Mouse (Mus musculus): ENCODE results near the gene Casp9. TPM values are rescaled to one million over a fixed set of nuclear protein-coding genes. Genes with fewer than 3 reads are reported as not detected.

Casp9 gene
- total RNA-seq (2023), result 10 to 100 TPM; 20.4 to 20.5 TPM

DNA sequence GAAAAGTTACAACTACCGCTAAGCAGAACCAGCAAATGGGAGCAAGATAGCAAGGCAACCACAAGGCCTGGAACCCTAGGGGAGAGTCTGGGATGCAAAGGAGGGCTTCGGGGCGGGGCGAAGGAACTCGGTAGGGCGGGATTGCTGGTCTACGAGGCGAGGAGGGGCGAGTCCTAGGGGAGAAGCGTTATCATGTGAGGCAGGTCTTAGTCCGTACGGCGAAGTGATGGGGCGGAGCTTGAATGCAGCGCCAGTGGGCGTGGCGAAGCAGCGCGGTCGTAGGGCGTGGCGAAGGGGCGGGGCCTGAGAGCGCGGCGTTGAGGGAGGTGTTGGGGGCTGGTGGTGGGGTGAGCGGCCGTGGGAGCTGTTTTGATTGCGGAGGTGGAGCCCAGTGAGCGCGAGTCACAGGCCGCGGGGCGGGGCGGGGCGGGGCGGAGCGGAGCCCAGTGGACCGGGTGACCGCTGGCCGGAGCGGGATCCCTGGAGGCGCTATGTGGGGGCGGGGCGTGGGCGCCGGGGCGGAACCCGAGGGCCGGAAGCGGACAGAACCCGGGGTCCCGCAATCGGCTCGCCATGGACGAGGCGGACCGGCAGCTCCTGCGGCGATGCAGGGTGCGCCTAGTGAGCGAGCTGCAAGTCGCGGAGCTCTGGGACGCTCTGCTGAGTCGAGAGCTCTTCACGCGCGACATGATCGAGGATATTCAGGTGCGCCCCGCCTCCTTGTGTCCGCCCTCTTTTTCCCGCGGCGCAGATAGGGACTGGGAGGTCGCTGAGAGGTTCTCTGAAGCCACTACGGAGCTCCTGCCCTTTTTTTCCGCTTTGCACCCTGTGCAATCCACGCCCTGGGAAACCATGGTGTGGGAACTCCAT lies at the start of gene Casp9:
Gene Casp9, plus strand, starts transcription at position 331 of the 870 bp plus-strand sequence.

DNA sequence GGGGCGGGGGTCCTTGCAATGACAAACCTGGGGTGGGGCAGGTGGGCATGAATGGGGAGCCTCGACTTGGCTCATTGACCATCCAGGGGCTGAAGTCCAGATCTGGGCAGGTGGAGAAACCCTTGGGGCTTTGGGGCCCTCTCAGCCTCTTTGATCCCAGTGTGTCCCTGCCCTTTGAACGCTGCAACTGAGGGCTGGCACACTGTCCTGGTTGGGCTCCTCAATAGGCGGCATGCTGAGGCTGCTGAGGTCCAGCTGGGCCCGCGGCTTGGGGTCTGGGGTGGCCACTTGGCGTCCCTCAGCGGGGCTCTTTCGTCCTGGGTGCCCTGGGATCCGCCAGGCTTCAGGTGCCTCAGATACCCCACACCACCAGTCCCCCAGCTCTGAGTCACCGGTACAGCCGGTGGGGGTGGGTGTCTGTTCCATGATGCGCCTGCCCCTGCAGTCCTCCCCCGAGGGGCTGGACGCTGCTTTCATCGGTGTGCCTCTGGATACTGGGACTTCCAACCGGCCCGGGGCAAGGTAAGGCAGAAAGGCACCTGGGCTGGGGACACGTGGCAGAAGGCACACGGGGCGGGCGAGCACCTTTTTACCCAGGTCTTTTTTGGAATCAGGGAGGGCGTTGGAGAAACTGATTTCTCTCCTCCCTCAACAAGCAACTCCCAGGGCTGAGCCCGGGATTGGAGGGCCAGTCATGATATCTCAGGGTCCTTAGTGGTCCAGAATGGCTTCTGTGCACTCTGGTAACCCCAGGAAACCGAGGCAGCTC lies 46.6 kb upstream of the Casp9 start, which contains the start of gene Agmat:
Gene Agmat, plus strand, starts transcription at position 95 of the 769 bp plus-strand sequence.

DNA sequence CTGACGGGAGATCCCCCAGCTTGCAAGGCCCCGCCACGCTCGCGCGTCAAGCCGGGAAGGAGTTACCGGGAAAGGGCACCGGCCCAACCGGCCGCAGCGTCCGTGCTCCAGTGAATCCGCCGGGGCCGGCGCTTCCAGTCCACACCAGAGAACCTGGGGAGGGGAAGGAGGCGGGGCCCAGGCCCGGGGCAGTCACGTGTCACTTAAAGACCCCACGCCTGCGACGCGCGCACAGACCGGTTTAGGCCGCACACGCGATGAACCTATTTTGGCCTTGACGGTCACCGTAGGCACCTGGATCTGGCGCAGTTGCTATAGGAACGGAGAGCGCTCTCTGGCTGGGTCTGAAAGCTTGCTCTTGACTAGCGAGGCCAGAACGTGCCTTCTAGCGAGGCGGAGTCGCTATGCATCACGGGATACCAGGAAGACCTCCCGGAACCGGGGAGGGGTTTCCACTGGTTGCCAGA lies 2.9 kb upstream of the Casp9 start, which contains the start of gene Dnajc16:
Gene Dnajc16, minus strand, starts transcription at position 408 of the 467 bp plus-strand sequence.

DNA sequence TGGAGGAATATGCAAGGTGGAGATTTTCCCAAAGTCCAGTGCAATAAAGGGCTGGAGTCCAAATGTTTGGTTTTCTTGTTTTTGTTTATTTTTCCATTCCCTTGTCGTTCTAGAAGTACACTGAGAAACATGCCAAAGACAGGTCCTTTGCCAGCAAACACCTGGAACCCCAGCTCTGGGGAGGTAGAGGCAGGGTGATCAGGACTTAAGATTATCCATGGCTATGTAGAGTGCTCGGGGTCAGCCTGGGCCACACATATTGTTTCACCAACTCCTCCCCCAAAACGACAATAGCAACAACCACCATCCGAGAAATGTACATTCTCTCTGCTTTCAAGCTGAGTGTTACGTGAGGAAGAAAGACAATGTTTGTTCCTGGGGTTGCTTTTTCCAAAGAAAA lies 32.6 kb downstream of the Casp9 start, which contains the start of gene Cela2a:
Gene Cela2a, minus strand, starts transcription at position 101 of the 400 bp plus-strand sequence.

DNA sequence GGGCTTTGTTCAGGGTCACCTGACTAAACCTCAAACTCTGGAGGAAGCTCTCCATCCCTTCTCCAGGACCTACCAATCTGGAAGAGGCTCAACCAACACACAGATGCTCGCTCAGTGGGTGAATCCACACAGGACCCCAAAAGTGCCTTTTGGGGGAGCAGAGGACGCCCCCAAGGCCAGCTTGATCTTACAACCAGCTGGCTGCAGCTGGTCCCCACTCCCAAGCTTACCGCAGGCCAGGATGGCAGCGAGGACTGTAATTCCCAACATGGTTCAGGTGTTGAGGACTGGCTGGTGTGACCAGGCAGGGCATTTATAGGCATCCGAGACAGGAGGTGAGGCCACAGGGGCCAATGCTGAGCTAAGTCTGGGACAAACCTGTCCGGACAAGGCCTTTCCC lies 52.6 kb downstream of the Casp9 start, which contains the start of gene Ctrc:
Gene Ctrc, minus strand, starts transcription at position 361 of the 400 bp plus-strand sequence.

Other genes starting within 250 kb of the Casp9 start
- gene Fblim1, start 187.5 kb upstream of the Casp9 start, total RNA-seq (2023), result under 1 TPM in 1 of 2 experiments, not detected in 1; 0.42 TPM
- gene Tmem82, start 175.0 kb upstream of the Casp9 start, total RNA-seq (2023), result not detected
- not detected for gene Slc25a34, start 169.8 kb upstream of the Casp9 start, total RNA-seq (2023)
- 10 to 100 TPM; 25.6 to 26.4 TPM for gene Plekhm2, start 128.7 kb upstream of the Casp9 start, total RNA-seq (2023)
- gene Rsc1a1, start 108.0 kb upstream of the Casp9 start, total RNA-seq (2023), result 1 to 10 TPM in 1 of 2 experiments, under 1 TPM in 1; 0.79 to 1.3 TPM
- 10 to 100 TPM; 42.8 to 46.7 TPM for gene Ddi2, start 70.2 kb upstream of the Casp9 start, total RNA-seq (2023)
- not detected for gene Agmat, start 46.9 kb upstream of the Casp9 start, total RNA-seq (2023)
- gene Dnajc16, start 2.7 kb upstream of the Casp9 start, total RNA-seq (2023), result 1 to 10 TPM; 4.9 TPM
- gene Cela2a, start 32.5 kb downstream of the Casp9 start, total RNA-seq (2023), result not detected
- not detected for gene Ctrc, start 52.7 kb downstream of the Casp9 start, total RNA-seq (2023)
- gene Efhd2, start 81.3 kb downstream of the Casp9 start, total RNA-seq (2023), result 100 to 1,000 TPM; 118 to 123 TPM
- not detected for gene Fhad1, start 221.5 kb downstream of the Casp9 start, total RNA-seq (2023)

Data from neutrophil, adult 83 days (primary cell).